Mouse (Mus musculus) myocyte (in vitro differentiated cells): ENCODE data around the gene Rxfp4. TPM values are rescaled to one million over a fixed set of nuclear protein-coding genes. Genes with fewer than 3 reads are reported as not detected.

Source experiments
- H3K27me3 ChIP-seq: one replicate; pipeline ENCODE4 v1.6.1; 2011; ENCODE audit not compliant: control insufficient read depth, insufficient read depth, insufficient read length
- H3K36me3 ChIP-seq: one replicate; pipeline ENCODE4 v1.6.1; 2011; ENCODE audit not compliant: control insufficient read depth, insufficient read depth
- H3K4me2 ChIP-seq: one replicate; pipeline ENCODE4 v1.6.1; 2011; ENCODE audit warnings: low read depth, control low read depth
- H3K4me3 ChIP-seq: one replicate; pipeline ENCODE4 v1.5.1; 2011; ENCODE audit warnings: mild to moderate bottlenecking, control low read depth, moderate library complexity
- H3K79me2 ChIP-seq: one replicate; pipeline ENCODE4 v1.6.1; 2011; ENCODE audit not compliant: control insufficient read depth, insufficient read depth
- H3ac ChIP-seq: one replicate; pipeline ENCODE4 v1.6.1; 2011; ENCODE audit not compliant: control insufficient read depth, insufficient read length
- CEBPB ChIP-seq: IDR thresholded peaks from 2 replicates; pipeline ENCODE4 v1.6.1; 2011; ENCODE audit warnings: mild to moderate bottlenecking, moderate library complexity; ENCODE audit not compliant: poor library complexity, insufficient read depth, severe bottlenecking
- E2F4 ChIP-seq: IDR thresholded peaks from one replicate; pipeline ENCODE4 v1.6.1; 2011; ENCODE audit warnings: mild to moderate bottlenecking, control low read depth, moderate library complexity; ENCODE audit not compliant: insufficient read depth
- MAX ChIP-seq: IDR thresholded peaks from one replicate; pipeline ENCODE4 v1.6.1; 2011; ENCODE audit warnings: low read depth, mild to moderate bottlenecking, control low read depth
- MYOD1 ChIP-seq, 3 experiments: IDR thresholded peaks; one replicate each; pipeline ENCODE4 v1.6.1; 2011; ENCODE audit warnings: control low read depth in 2 of 3, low read depth in 2 of 3, mild to moderate bottlenecking in 2 of 3, moderate library complexity in 1 of 3; ENCODE audit not compliant: insufficient read length in 2 of 3, control insufficient read depth in 1 of 3
- MYOG ChIP-seq, 3 experiments: IDR thresholded peaks; one replicate each; pipeline ENCODE4 v1.6.1; 2011; ENCODE audit warnings: control low read depth in 2 of 3, low read depth in 2 of 3, mild to moderate bottlenecking in 2 of 3; ENCODE audit not compliant: insufficient read length in 2 of 3, control insufficient read depth in 1 of 3, insufficient read depth in 1 of 3
- POLR2A ChIP-seq: IDR thresholded peaks from one replicate; pipeline ENCODE4 v1.6.1; 2011; ENCODE audit warnings: low read depth, mild to moderate bottlenecking, control low read depth, moderate library complexity; ENCODE audit not compliant: insufficient read length
- POLR2AphosphoS2 ChIP-seq: IDR thresholded peaks from one replicate; pipeline ENCODE4 v1.6.1; 2011; ENCODE audit warnings: low read depth, control low read depth; ENCODE audit not compliant: insufficient read length
- REST ChIP-seq: IDR thresholded peaks from one replicate; pipeline ENCODE4 v1.6.1; 2011; ENCODE audit warnings: mild to moderate bottlenecking, control low read depth, moderate library complexity; ENCODE audit not compliant: insufficient read depth, insufficient read length
- SRF ChIP-seq: IDR thresholded peaks from one replicate; pipeline ENCODE4 v1.6.1; 2011; ENCODE audit warnings: low read depth; ENCODE audit not compliant: control insufficient read depth, insufficient read length
- TCF12 ChIP-seq: IDR thresholded peaks from one replicate; pipeline ENCODE4 v1.6.1; 2011; ENCODE audit warnings: mild to moderate bottlenecking, control low read depth; ENCODE audit not compliant: poor library complexity, insufficient read depth, severe bottlenecking
- TCF3 ChIP-seq: IDR thresholded peaks from one replicate; pipeline ENCODE4 v1.6.1; 2011; ENCODE audit warnings: low read depth, control low read depth; ENCODE audit not compliant: insufficient read length
- USF1 ChIP-seq: IDR thresholded peaks from one replicate; pipeline ENCODE4 v1.6.1; 2011; ENCODE audit warnings: low read depth, mild to moderate bottlenecking, control low read depth, moderate library complexity
- polyA plus RNA-seq: library from polyadenylated mRNA; unstranded; fragments of >200 nt; fragmentation: generic; extraction: Trizol; gene quantifications from one replicate; pipeline ENCODE4 v1.2.1, GENCODE M21; 2012; ENCODE audit warnings: missing spikeins

Gene Rxfp4
- polyA plus RNA-seq, 1 experiment, result not detected

DNA sequence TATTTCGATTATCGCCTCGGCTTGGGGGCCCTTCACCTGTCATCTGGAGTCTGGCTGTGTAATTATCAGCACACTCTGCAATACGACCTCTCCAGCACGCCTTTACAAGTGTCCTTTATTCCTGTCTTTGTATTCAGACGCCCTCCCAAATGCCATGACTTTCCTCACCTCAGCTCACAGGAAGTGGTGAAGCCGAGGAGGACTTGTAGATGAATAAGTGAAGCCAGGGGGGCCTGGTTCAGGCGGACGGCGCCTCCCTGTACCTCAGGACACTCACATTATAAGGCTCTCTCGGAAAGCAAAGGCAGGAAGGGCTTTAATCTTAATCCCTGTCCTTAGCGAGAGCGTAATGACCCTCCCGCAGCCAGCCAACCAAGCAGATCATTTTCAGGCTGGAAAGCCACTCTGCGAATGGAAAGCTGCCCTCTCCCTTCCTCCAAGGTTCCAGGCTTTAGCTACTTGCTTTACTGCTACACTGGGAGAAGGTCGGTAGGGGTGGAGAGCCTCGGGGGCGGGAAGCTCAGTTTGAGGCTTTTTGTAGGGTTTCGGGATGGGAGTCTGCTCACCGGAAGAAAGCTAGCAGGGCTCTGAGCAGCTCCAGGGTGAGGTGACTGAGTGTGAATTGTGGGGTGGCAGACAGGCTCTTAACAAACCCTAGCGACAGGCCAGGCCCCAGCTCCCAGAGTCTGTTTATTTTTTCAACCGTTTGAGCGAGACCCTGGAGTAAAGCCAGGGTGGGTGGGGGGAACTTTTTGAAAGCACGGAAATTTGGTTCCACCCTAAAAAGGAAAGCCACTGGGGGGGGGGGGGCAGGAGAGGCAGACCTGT, 30.6 kb downstream of the Rxfp4 start:
- Histone ChIP-seq H3K4me2 (peak overlapping the region; percentile 96), H3K36me3 (peaks cover 38% of the 10 kb centered on the region), H3K4me3 (peak overlapping the region; percentile 94), H3K27me3 (no peaks in the 10 kb centered on the region), H3ac (peak overlapping the region; percentile 62), H3K79me2 (peaks cover 97% of the 10 kb centered on the region)
- TF ChIP-seq POLR2AphosphoS2 (peak; percentile 69), REST (no peak), MYOG (IDR thresholded peaks at IDR 0.05; ENCODE audit: control insufficient read depth in 1 of 3, insufficient read depth in 1 of 3, insufficient read length in 2 of 3, low read depth in 2 of 3) (no peak)

DNA sequence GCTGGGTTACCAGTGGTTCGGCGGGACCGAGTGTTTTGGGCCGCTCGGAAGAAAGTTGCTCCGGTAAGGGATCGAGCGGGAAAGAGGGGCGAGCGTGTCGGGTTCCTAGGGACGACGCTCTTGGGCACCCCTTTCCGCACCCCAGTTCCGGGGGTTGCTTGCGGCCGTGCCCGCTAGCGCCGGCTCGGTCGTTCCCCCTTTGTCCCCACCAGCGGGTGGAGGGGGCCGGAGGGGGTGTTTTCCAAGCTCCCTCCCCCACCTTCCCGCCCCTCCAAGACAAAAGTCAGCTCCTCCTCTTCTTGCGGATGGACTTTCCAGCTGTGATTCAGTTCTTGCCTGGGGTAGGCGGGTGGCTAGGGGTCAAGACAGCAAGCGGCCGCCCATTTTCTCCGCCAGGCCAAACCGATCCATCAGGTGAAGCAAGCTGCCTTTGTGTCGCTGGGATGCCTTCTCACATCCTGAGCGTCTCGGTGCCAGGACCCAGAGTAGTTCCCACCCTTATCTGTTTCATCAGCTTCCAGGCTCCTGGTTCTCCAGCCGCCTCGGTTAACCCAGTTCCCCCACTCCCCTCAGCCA, 31.3 kb downstream of the Rxfp4 start:
- Histone ChIP-seq H3ac (peak overlapping the region; percentile 62), H3K79me2 (peaks cover 97% of the 10 kb centered on the region), H3K4me2 (peak overlapping the region; percentile 96), H3K27me3 (no peaks in the 10 kb centered on the region), H3K36me3 (peaks cover 38% of the 10 kb centered on the region), H3K4me3 (peak overlapping the region; percentile 94)
- peak; percentile 69 for TF ChIP-seq POLR2A
- TF ChIP-seq E2F4, result peak; percentile 17
- TF ChIP-seq POLR2AphosphoS2, result peak; percentile 85
- TF ChIP-seq MYOD1 (IDR thresholded peaks at IDR 0.05; ENCODE audit: control insufficient read depth in 1 of 3, insufficient read length in 2 of 3, low read depth in 2 of 3), result no peak
- TF ChIP-seq USF1, result no peak

DNA sequence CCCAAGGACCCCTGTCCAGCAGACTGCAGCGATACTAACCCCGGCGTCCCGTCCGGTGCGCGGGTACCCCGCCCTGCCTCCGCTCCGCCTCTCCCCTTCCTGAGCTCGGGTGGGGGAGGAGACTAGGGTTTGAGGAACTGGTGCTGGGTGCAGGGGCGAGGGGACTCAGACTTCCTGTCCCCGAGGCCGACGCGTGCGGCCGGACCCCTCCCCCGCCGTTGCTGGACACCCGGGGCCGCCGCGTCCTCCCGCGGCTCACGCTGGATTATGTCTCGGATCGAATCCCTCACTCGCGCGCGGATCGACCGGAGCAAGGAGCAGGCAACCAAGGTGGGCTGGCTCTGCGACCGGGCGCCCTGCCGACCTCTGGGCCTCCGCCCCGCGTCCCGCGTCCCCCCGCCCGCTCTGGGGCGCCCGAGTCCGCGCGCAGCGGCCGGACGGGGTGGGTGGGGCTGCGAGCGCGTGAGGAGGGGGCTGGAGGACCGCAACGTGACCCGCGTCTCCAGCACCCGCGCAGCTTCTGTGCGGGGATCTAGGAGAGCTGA, 31.9 kb downstream of the Rxfp4 start:
- Histone ChIP-seq H3ac (peak overlapping the region; percentile 62), H3K4me3 (peak overlapping the region; percentile 94), H3K4me2 (peak overlapping the region; percentile 98), H3K27me3 (no peaks in the 10 kb centered on the region), H3K79me2 (peaks cover 96% of the 10 kb centered on the region), H3K36me3 (peaks cover 34% of the 10 kb centered on the region)
- TF ChIP-seq POLR2A (peak; percentile 74), MAX (no peak), CEBPB (no peak), POLR2AphosphoS2 (peak; percentile 77), TCF12 (no peak), MYOD1 (IDR thresholded peaks at IDR 0.05; ENCODE audit: control insufficient read depth in 1 of 3, insufficient read length in 2 of 3, low read depth in 2 of 3) (peak in 1 of 3 experiments; percentile 6), TCF3 (no peak), REST (no peak), USF1 (no peak), E2F4 (no peak), MYOG (IDR thresholded peaks at IDR 0.05; ENCODE audit: control insufficient read depth in 1 of 3, insufficient read depth in 1 of 3, insufficient read length in 2 of 3, low read depth in 2 of 3) (no peak), SRF (no peak)

DNA sequence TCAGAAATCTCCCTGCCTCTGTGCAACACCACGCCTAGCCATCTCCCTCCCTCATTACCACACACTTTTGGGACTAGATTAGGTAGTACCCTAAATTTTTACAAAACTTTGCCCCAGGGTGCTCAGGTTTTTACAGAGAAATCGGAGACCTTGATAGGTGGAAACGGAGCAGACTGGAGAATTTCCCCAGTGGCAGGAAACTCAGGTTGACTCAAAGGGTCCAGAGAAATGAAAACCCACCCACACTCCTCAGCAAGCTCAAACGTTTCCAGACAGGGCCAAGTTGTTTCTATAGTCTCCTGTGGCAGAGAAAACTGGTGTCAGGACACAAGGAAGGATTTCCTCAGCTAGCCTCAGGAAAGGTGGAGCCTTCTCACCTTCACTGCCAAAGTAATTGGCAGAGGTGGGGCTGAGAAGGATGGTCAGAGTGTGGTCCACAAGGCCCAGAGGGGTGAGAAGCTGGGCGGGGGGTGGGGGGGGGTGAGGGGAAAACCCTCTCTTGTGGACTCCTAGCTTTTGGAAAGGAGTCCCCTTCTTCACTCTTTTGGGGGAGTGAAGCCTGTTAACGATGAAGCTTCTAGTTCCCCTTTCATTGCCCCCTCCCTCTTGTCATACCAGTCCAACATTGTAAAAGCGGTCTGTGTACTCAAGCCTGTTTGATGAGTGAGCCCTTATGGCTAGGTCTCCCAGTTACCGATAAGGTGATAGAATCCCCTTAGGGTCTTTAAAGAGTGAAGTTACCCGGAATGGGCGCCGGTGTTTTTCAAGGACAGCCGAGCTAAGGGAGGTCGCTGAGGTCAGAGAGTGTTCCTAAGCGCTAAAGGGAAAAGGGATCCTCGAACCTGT, 32.6 kb downstream of the Rxfp4 start:
- Histone ChIP-seq H3K4me2 (peak overlapping the region; percentile 98), H3ac (peak overlapping the region; percentile 62), H3K4me3 (peak overlapping the region; percentile 94), H3K36me3 (peaks cover 27% of the 10 kb centered on the region), H3K79me2 (peaks cover 89% of the 10 kb centered on the region), H3K27me3 (no peaks in the 10 kb centered on the region)
- TF ChIP-seq SRF (no peak), POLR2A (peak; percentile 37), TCF12 (no peak), POLR2AphosphoS2 (peak; percentile 70)
